In genomic region chr17:32479554-32480506, GRCm38 (mm10) we compare ENCODE assay signal across 8 mouse cellular contexts. TPM values are rescaled to one million over a fixed set of nuclear protein-coding genes. Genes with fewer than 3 reads are reported as not detected.
A peak's percentile ranks its signal among the peaks of the same experiment; 100 is the strongest.
DNase-seq lines count a peak whose midpoint lies in the region; ATAC-seq and TF ChIP-seq lines count a peak whose summit lies in the region.

No protein-coding gene starts in this region.

- no peak for TF ChIP-seq POLR2A in bone marrow, adult 2 months (IDR thresholded peaks at IDR 0.05; ENCODE audit: borderline replicate concordance, control insufficient read depth, low read depth, low read length)

- H3K9me3 ChIP-seq in heart, postnatal 0 days (replicated peaks; ENCODE audit: control insufficient read depth, low read length) = no peaks in the 10 kb centered on the region
- H3K9me3 ChIP-seq in midbrain, embryonic 14.5 days (ENCODE audit: control insufficient read depth, low read length) = no peaks in the 10 kb centered on the region
- no peaks in the 10 kb centered on the region for H3K9me3 ChIP-seq in midbrain, embryonic 16.5 days (replicated peaks; ENCODE audit: control insufficient read depth, low read length, poor library complexity, severe bottlenecking)

- ATAC-seq in heart, postnatal 0 days (ENCODE audit: insufficient read depth, low read depth) = peak; percentile 53; the same call in 1 of the 2 replicates
- no peak for ATAC-seq in midbrain, embryonic 14.5 days (ENCODE audit: low FRiP score, low TSS enrichment)
- no peak for ATAC-seq in midbrain, embryonic 16.5 days
- ATAC-seq in erythroid progenitor cell, adult 5-6 weeks (replicated peaks; ENCODE audit: low FRiP score, poor library complexity, severe bottlenecking) = no peak

- H3K9ac ChIP-seq in heart, postnatal 0 days (replicated peaks; ENCODE audit: low read depth, low read length) = no peak overlapping the region
- no peak overlapping the region for H3K9ac ChIP-seq in midbrain, embryonic 14.5 days (replicated peaks; ENCODE audit: low read length)
- H3K9ac ChIP-seq in midbrain, embryonic 16.5 days (ENCODE audit: low read depth, low read length) = no peak overlapping the region

- peak; percentile 54 for DNase-seq in heart, postnatal 0 days (ENCODE audit: low spot score)
- no peak for DNase-seq in heart, adult 18-20 months
- DNase-seq in midbrain, embryonic 14.5 days = peak; percentile 49
- peak; percentile 78 for DNase-seq in retina, postnatal 1 day
- DNase-seq in right cerebral cortex, postnatal 36 days (ENCODE audit: low spot score in 2 of 2) = no peak

- H3K4me3 ChIP-seq in heart, postnatal 0 days (ENCODE audit: low read depth, low read length) = no peak overlapping the region
- H3K4me3 ChIP-seq in midbrain, embryonic 14.5 days (replicated peaks; ENCODE audit: low read depth, low read length) = no peak overlapping the region
- no peak overlapping the region for H3K4me3 ChIP-seq in midbrain, embryonic 16.5 days (ENCODE audit: low read depth, low read length)
- no peak overlapping the region for H3K4me3 ChIP-seq in bone marrow, adult 2 months (replicated peaks; ENCODE audit: control insufficient read depth, low read depth, low read length)

- H3K27me3 ChIP-seq in heart, postnatal 0 days (ENCODE audit: control insufficient read depth, insufficient read depth, low read length) = 0 out of 2 replicates have a peak, but pooled peaks cover 10% of the 10 kb centered on the region
- H3K27me3 ChIP-seq in midbrain, embryonic 14.5 days (ENCODE audit: control insufficient read depth, insufficient read depth, low read length) = no peaks in the 10 kb centered on the region
- no peaks in the 10 kb centered on the region for H3K27me3 ChIP-seq in midbrain, embryonic 16.5 days (ENCODE audit: control insufficient read depth, insufficient read depth, low read depth, low read length)

- peak; percentile 70 for TF ChIP-seq CTCF in heart, postnatal 0 days (IDR thresholded peaks at IDR 0.05; ENCODE audit: low read depth)
- peak; percentile 35 for TF ChIP-seq CTCF in bone marrow, adult 2 months (IDR thresholded peaks at IDR 0.05; ENCODE audit: control insufficient read depth, insufficient read depth, low read length)

- WGBS in heart, postnatal 0 days = 14% methylated on average over 8 of the region's 8 CpGs
- 13% methylated on average over 8 of the region's 8 CpGs for WGBS in midbrain, embryonic 14.5 days
- 12% methylated on average over 7 of the region's 8 CpGs for WGBS in midbrain, embryonic 16.5 days
- WGBS in bone marrow, adult 2 months = 20% methylated on average over 8 of the region's 8 CpGs

- no peak overlapping the region for H3K27ac ChIP-seq in heart, postnatal 0 days (ENCODE audit: low read depth)
- no peak overlapping the region for H3K27ac ChIP-seq in midbrain, embryonic 14.5 days (replicated peaks; ENCODE audit: low read depth, low read length)
- no peak overlapping the region for H3K27ac ChIP-seq in midbrain, embryonic 16.5 days (ENCODE audit: low read length)
- no peak overlapping the region for H3K27ac ChIP-seq in bone marrow, adult 2 months (ENCODE audit: control insufficient read depth, insufficient read depth, low read depth, low read length, poor library complexity)

- H3K36me3 ChIP-seq in heart, postnatal 0 days (replicated peaks; ENCODE audit: control insufficient read depth, insufficient read depth, low read length) = no peaks in the 10 kb centered on the region
- no peaks in the 10 kb centered on the region for H3K36me3 ChIP-seq in midbrain, embryonic 14.5 days (ENCODE audit: control insufficient read depth, insufficient read depth, low read length)
- no peaks in the 10 kb centered on the region for H3K36me3 ChIP-seq in midbrain, embryonic 16.5 days (ENCODE audit: control insufficient read depth, insufficient read depth, low read length)

- TF ChIP-seq EP300 in heart, postnatal 0 days (IDR thresholded peaks at IDR 0.05; ENCODE audit: low read depth) = no peak

- no peak overlapping the region for H3K4me2 ChIP-seq in heart, postnatal 0 days (ENCODE audit: low read depth, low read length)
- H3K4me2 ChIP-seq in midbrain, embryonic 14.5 days (ENCODE audit: low read length) = no peak overlapping the region
- H3K4me2 ChIP-seq in midbrain, embryonic 16.5 days (ENCODE audit: low read length) = no peak overlapping the region

- no peaks in the 10 kb centered on the region for H3K4me1 ChIP-seq in heart, postnatal 0 days (ENCODE audit: control insufficient read depth, insufficient read depth)
- no peaks in the 10 kb centered on the region for H3K4me1 ChIP-seq in midbrain, embryonic 14.5 days (ENCODE audit: control insufficient read depth, insufficient read depth, low read length)
- no peaks in the 10 kb centered on the region for H3K4me1 ChIP-seq in midbrain, embryonic 16.5 days (ENCODE audit: control insufficient read depth, insufficient read depth, low read length)
- peaks cover 1% of the 10 kb centered on the region for H3K4me1 ChIP-seq in bone marrow, adult 2 months (ENCODE audit: control insufficient read depth, insufficient read depth, low read length)

RNA-seq across cellular contexts. Expression of gene Cyp4f17, which starts 26.0 kb away (rescaled TPM):
- 5.0 and 16.1 TPM in 2 replicates for total RNA-seq in heart, postnatal 0 days (2014; rRNA removed; ENCODE audit: low replicate concordance)
- 5.9 and 6.1 TPM in 2 replicates for polyA plus RNA-seq in heart, postnatal 0 days (2015; fragmentation: Nextera tagmentation; extraction: Ambion mirVana)
- total RNA-seq in heart, adult 18-20 months (2021) = 1 to 10 TPM; 4.7 to 5.8 TPM
- 10.4 and 10.8 TPM in 2 replicates for polyA plus RNA-seq in midbrain, embryonic 14.5 days (2014; fragmentation: Nextera tagmentation; extraction: Ambion mirVana)
- 12.4 and 15.7 TPM in 2 replicates for polyA plus RNA-seq in midbrain, embryonic 16.5 days (2015; fragmentation: Nextera tagmentation; extraction: Ambion mirVana)
- 2.1 and 3.3 TPM in 2 replicates for polyA plus RNA-seq in bone marrow, adult 2 months (2011; ENCODE audit: insufficient read depth, insufficient read length, low replicate concordance, missing spikeins)
- not detected in 2 replicates for total RNA-seq in erythroid progenitor cell, adult 5-6 weeks (2015; ENCODE audit: low replicate concordance)
- not detected in 2 replicates for total RNA-seq in erythroid progenitor cell, adult 5-6 weeks (2017; ENCODE audit: low replicate concordance)

RNA-seq across cellular contexts. Expression of gene Cyp4f39, which starts 27.3 kb away (rescaled TPM):
- total RNA-seq in heart, postnatal 0 days (2014; rRNA removed; ENCODE audit: low replicate concordance) = 0.23 and 4.0 TPM in 2 replicates
- polyA plus RNA-seq in heart, postnatal 0 days (2015; fragmentation: Nextera tagmentation; extraction: Ambion mirVana) = 0.14 and 0.16 TPM in 2 replicates
- total RNA-seq in heart, adult 18-20 months (2021) = not detected
- 0.67 and 0.82 TPM in 2 replicates for polyA plus RNA-seq in midbrain, embryonic 14.5 days (2014; fragmentation: Nextera tagmentation; extraction: Ambion mirVana)
- polyA plus RNA-seq in midbrain, embryonic 16.5 days (2015; fragmentation: Nextera tagmentation; extraction: Ambion mirVana) = 1.2 and 1.3 TPM in 2 replicates
- polyA plus RNA-seq in bone marrow, adult 2 months (2011; ENCODE audit: insufficient read depth, insufficient read length, low replicate concordance, missing spikeins) = 0.88 and 0.95 TPM in 2 replicates
- 4.3 TPM in 1 of 2 replicates, not detected in the other for total RNA-seq in erythroid progenitor cell, adult 5-6 weeks (2015; ENCODE audit: low replicate concordance)
- 1.5 TPM in 1 of 2 replicates, not detected in the other for total RNA-seq in erythroid progenitor cell, adult 5-6 weeks (2017; ENCODE audit: low replicate concordance)

RNA-seq across cellular contexts. Expression of gene Pglyrp2, which starts 55.9 kb away (rescaled TPM):
- not detected in 2 replicates for total RNA-seq in heart, postnatal 0 days (2014; rRNA removed; ENCODE audit: low replicate concordance)
- not detected in 2 replicates for polyA plus RNA-seq in heart, postnatal 0 days (2015; fragmentation: Nextera tagmentation; extraction: Ambion mirVana)
- 1 to 10 TPM in 1 of 2 experiments, not detected in 1; 1.1 TPM for total RNA-seq in heart, adult 18-20 months (2021)
- not detected in 2 replicates for polyA plus RNA-seq in midbrain, embryonic 14.5 days (2014; fragmentation: Nextera tagmentation; extraction: Ambion mirVana)
- polyA plus RNA-seq in midbrain, embryonic 16.5 days (2015; fragmentation: Nextera tagmentation; extraction: Ambion mirVana) = not detected in 2 replicates
- 0.95 and 3.4 TPM in 2 replicates for polyA plus RNA-seq in bone marrow, adult 2 months (2011; ENCODE audit: insufficient read depth, insufficient read length, low replicate concordance, missing spikeins)
- 1.1 and 3.4 TPM in 2 replicates for total RNA-seq in erythroid progenitor cell, adult 5-6 weeks (2015; ENCODE audit: low replicate concordance)
- total RNA-seq in erythroid progenitor cell, adult 5-6 weeks (2017; ENCODE audit: low replicate concordance) = 1.2 and 2.1 TPM in 2 replicates

RNA-seq across cellular contexts. Expression of gene Cyp4f16, which starts 56.5 kb away (rescaled TPM):
- total RNA-seq in heart, postnatal 0 days (2014; rRNA removed; ENCODE audit: low replicate concordance) = 17.6 and 18.7 TPM in 2 replicates
- polyA plus RNA-seq in heart, postnatal 0 days (2015; fragmentation: Nextera tagmentation; extraction: Ambion mirVana) = 15.8 and 16.2 TPM in 2 replicates
- total RNA-seq in heart, adult 18-20 months (2021) = 1 to 10 TPM; 4.4 to 4.8 TPM
- polyA plus RNA-seq in midbrain, embryonic 14.5 days (2014; fragmentation: Nextera tagmentation; extraction: Ambion mirVana) = 12.7 and 14.4 TPM in 2 replicates
- 12.9 and 15.9 TPM in 2 replicates for polyA plus RNA-seq in midbrain, embryonic 16.5 days (2015; fragmentation: Nextera tagmentation; extraction: Ambion mirVana)
- polyA plus RNA-seq in bone marrow, adult 2 months (2011; ENCODE audit: insufficient read depth, insufficient read length, low replicate concordance, missing spikeins) = 3.4 and 10.1 TPM in 2 replicates
- 1.7 and 7.2 TPM in 2 replicates for total RNA-seq in erythroid progenitor cell, adult 5-6 weeks (2015; ENCODE audit: low replicate concordance)
- total RNA-seq in erythroid progenitor cell, adult 5-6 weeks (2017; ENCODE audit: low replicate concordance) = 5.3 TPM in 1 of 2 replicates, not detected in the other

Comparison
In these comparisons a context has a peak if more than half of its experiments do, and no peak if none do; other contexts are left out.
1. DNase-seq: peak in heart, postnatal 0 days (single experiment), midbrain, embryonic 14.5 days (single experiment) and retina, postnatal 1 day (single experiment); none in heart, adult 18-20 months (0 of 2) and right cerebral cortex, postnatal 36 days (0 of 2).